20 mouse cellular contexts compared by ENCODE assay signal in genomic region chr9:14884641-14885040, GRCm38 (mm10). TPM values are rescaled to one million over a fixed set of nuclear protein-coding genes. Genes with fewer than 3 reads are reported as not detected.
DNase-seq lines count a peak whose midpoint lies in the region; ATAC-seq and TF ChIP-seq lines count a peak whose summit lies in the region.
"Had no signal": no experiment of that assay in that cellular context is flagged by ENCODE, and none has a peak within 500 bp of the region (broad histone marks: within the 10 kb centered on the region; RNA-seq: fewer than 3 reads in every experiment).

No protein-coding gene starts in this region.

- WGBS in hindbrain, postnatal 0 days: 68% methylated on average over 4 of the region's 4 CpGs

- peak; percentile 9 to 20 for DNase-seq in spleen, postnatal 36 days (ENCODE audit: low spot score in 2 of 2)
- DNase-seq in spleen, adult 18-20 months: no peak
- peak; percentile 43 for DNase-seq in T-cell, adult 2 months (ENCODE audit: low spot score)
- peak; percentile 60 for DNase-seq in lung, postnatal 10 days
- no peak for DNase-seq in hindbrain, postnatal 0 days (ENCODE audit: low spot score)
- DNase-seq in cerebellum, adult 9-10 months: no peak
- no peak for DNase-seq in layer of hippocampus, adult 8-10 months (ENCODE audit: low spot score in 2 of 2)
- DNase-seq: cerebellum, adult 11-12 months had no signal

- no peak overlapping the region for H3K4me3 ChIP-seq in hindbrain, postnatal 0 days (ENCODE audit: low read length)
- H3K4me3 ChIP-seq: forebrain, embryonic 12.5 days; limb, embryonic 15.5 days; midbrain, embryonic 15.5 days; neural tube, embryonic 12.5 days had no signal

- no peaks in the 10 kb centered on the region for H3K9me3 ChIP-seq in hindbrain, postnatal 0 days (ENCODE audit: low read length)
- H3K9me3 ChIP-seq: forebrain, embryonic 12.5 days; limb, embryonic 15.5 days; midbrain, embryonic 15.5 days; neural tube, embryonic 12.5 days had no signal

- no peak overlapping the region for H3K9ac ChIP-seq in hindbrain, postnatal 0 days (replicated peaks; ENCODE audit: low read length)
- H3K9ac ChIP-seq: forebrain, embryonic 12.5 days; limb, embryonic 15.5 days; midbrain, embryonic 15.5 days; neural tube, embryonic 12.5 days had no signal

- H3K36me3 ChIP-seq in hindbrain, postnatal 0 days (ENCODE audit: insufficient read depth, low read length): no peaks in the 10 kb centered on the region
- H3K36me3 ChIP-seq: forebrain, embryonic 12.5 days; limb, embryonic 15.5 days; midbrain, embryonic 15.5 days; neural tube, embryonic 12.5 days had no signal

- H3K4me1 ChIP-seq in hindbrain, postnatal 0 days (ENCODE audit: insufficient read depth, low read length): no peaks in the 10 kb centered on the region
- H3K4me1 ChIP-seq: forebrain, embryonic 12.5 days; limb, embryonic 15.5 days; midbrain, embryonic 15.5 days; neural tube, embryonic 12.5 days had no signal

- no peak for TF ChIP-seq CTCF in hindbrain, postnatal 0 days (IDR thresholded peaks at IDR 0.05; ENCODE audit: low read depth)

- no peak overlapping the region for H3K4me2 ChIP-seq in hindbrain, postnatal 0 days (ENCODE audit: low read depth, low read length)
- H3K4me2 ChIP-seq: forebrain, embryonic 12.5 days; limb, embryonic 15.5 days; midbrain, embryonic 15.5 days; neural tube, embryonic 12.5 days had no signal

- no peaks in the 10 kb centered on the region for H3K27me3 ChIP-seq in hindbrain, postnatal 0 days (ENCODE audit: insufficient read depth, low read length)
- H3K27me3 ChIP-seq: limb, embryonic 15.5 days; midbrain, embryonic 15.5 days; neural tube, embryonic 12.5 days had no signal

- H3K27ac ChIP-seq in hindbrain, postnatal 0 days: no peak overlapping the region
- H3K27ac ChIP-seq: forebrain, embryonic 12.5 days; kidney, postnatal 0 days; limb, embryonic 15.5 days; macrophage; midbrain, embryonic 15.5 days; neural tube, embryonic 12.5 days had no signal

- ATAC-seq in neutrophil, adult 5-6 weeks (ENCODE audit: extremely low read depth, insufficient number of reproducible peaks, low FRiP score, poor library complexity, severe bottlenecking): peak; percentile 25; the same call in 1 of the 2 replicates
- ATAC-seq in hindbrain, postnatal 0 days: no peak
- ATAC-seq: midbrain, embryonic 15.5 days had no signal

RNA-seq across cellular contexts. Expression of gene Izumo1r, which starts 19.1 kb away (rescaled TPM):
- 1.5 and 1.6 TPM in 2 replicates for total RNA-seq in neutrophil, adult 5-6 weeks (2017)
- total RNA-seq in hindbrain, postnatal 0 days (2014; rRNA removed): not detected in 2 replicates
- polyA plus RNA-seq in hindbrain, postnatal 0 days (2015; fragmentation: Nextera tagmentation; extraction: Ambion mirVana): not detected in 2 replicates
- total RNA-seq in layer of hippocampus, adult 8-10 months (2022): not detected
- total RNA-seq: heart, postnatal 25 days had no signal
- polyA plus RNA-seq: brain, embryonic 14.5 days; forebrain, embryonic 12.5 days; intestine, embryonic 14.5 days; macrophage; midbrain, embryonic 15.5 days; neural tube, embryonic 12.5 days; stomach, embryonic 14.5 days had no signal

RNA-seq across cellular contexts. Expression of gene Gpr83, which starts 24.6 kb away (rescaled TPM):
- 1.0 and 1.2 TPM in 2 replicates for total RNA-seq in neutrophil, adult 5-6 weeks (2017)
- 1.4 and 3.7 TPM in 2 replicates for total RNA-seq in hindbrain, postnatal 0 days (2014; rRNA removed)
- 1.8 TPM in 2 replicates for polyA plus RNA-seq in hindbrain, postnatal 0 days (2015; fragmentation: Nextera tagmentation; extraction: Ambion mirVana)
- total RNA-seq in layer of hippocampus, adult 8-10 months (2022): 10 to 100 TPM; 11.8 to 14.9 (median 13.7) TPM
- total RNA-seq: heart, postnatal 25 days had no signal
- polyA plus RNA-seq: gonadal fat pad, adult 2 months had no signal

Comparison
In these comparisons a context has a peak if more than half of its experiments do, and no peak if none do; other contexts are left out.
1. DNase-seq: peak in spleen, postnatal 36 days (2 of 2), T-cell, adult 2 months (single experiment) and lung, postnatal 10 days (single experiment); none in spleen, adult 18-20 months (0 of 2), hindbrain, postnatal 0 days (single experiment), cerebellum, adult 9-10 months (single experiment) and layer of hippocampus, adult 8-10 months (0 of 2).